Mouse (Mus musculus) urinary bladder, adult 2 months (tissue): ENCODE measurements around the gene Ebf1. TPM values are rescaled to one million over a fixed set of nuclear protein-coding genes. Genes with fewer than 3 reads are reported as not detected.

Experiments used
- DNase-seq: peaks from one replicate; pipeline ENCODE4 v3.0.0; 2022; ENCODE audit warnings: low spot score
- polyA plus RNA-seq: library from polyadenylated mRNA; depleted of rRNA; stranded (reverse); fragments of >200 nt; gene quantifications from 2 replicates; pipeline ENCODE4 v1.2.3, GENCODE M21; 2012

Gene Ebf1
- polyA plus RNA-seq, 1 experiment: 9.6 TPM

GRCm38 (mm10) chr11:44738046-44738445, 120.9 kb downstream of the Ebf1 start:
- DNase-seq: no peak

GRCm38 (mm10) chr11:44738820-44739219, 121.7 kb downstream of the Ebf1 start:
- no peak for DNase-seq

- no peak for DNase-seq
Measured at GRCm38 (mm10) chr11:44740278-44741041, 123.3 kb downstream of the Ebf1 start.

GRCm38 (mm10) chr11:44741042-44741491, 124.0 kb downstream of the Ebf1 start:
- no peak for DNase-seq

GRCm38 (mm10) chr11:44744446-44744845, 127.3 kb downstream of the Ebf1 start:
- no peak for DNase-seq

- no peak for DNase-seq
Measured at GRCm38 (mm10) chr11:44745946-44746345, 128.8 kb downstream of the Ebf1 start.

GRCm38 (mm10) chr11:44746731-44747130, 129.6 kb downstream of the Ebf1 start:
- DNase-seq: no peak

GRCm38 (mm10) chr11:44749309-44749708, 132.2 kb downstream of the Ebf1 start:
- no peak for DNase-seq

GRCm38 (mm10) chr11:44754336-44754735, 137.2 kb downstream of the Ebf1 start:
- no peak for DNase-seq

- DNase-seq: no peak
Measured at GRCm38 (mm10) chr11:44756321-44756720, 139.2 kb downstream of the Ebf1 start.

- no peak for DNase-seq
Measured at GRCm38 (mm10) chr11:44758857-44759256, 141.7 kb downstream of the Ebf1 start.

GRCm38 (mm10) chr11:44761128-44761996, 144.2 kb downstream of the Ebf1 start:
- DNase-seq: no peak

- no peak for DNase-seq
Measured at GRCm38 (mm10) chr11:44763992-44764835, 147.1 kb downstream of the Ebf1 start.

- DNase-seq: no peak
Measured at GRCm38 (mm10) chr11:44764988-44765387, 147.9 kb downstream of the Ebf1 start.

GRCm38 (mm10) chr11:44766246-44766645, 149.1 kb downstream of the Ebf1 start:
- no peak for DNase-seq

- DNase-seq: no peak
Measured at GRCm38 (mm10) chr11:44767322-44767721, 150.2 kb downstream of the Ebf1 start.

GRCm38 (mm10) chr11:44768346-44768745, 151.2 kb downstream of the Ebf1 start:
- DNase-seq: no peak

GRCm38 (mm10) chr11:44770989-44771564, 154.0 kb downstream of the Ebf1 start:
- DNase-seq: no peak

- no peak for DNase-seq
Measured at GRCm38 (mm10) chr11:44774411-44774810, 157.3 kb downstream of the Ebf1 start.

- DNase-seq: no peak
Measured at GRCm38 (mm10) chr11:44775549-44775948, 158.4 kb downstream of the Ebf1 start.

- no peak for DNase-seq
Measured at GRCm38 (mm10) chr11:44776556-44776955, 159.4 kb downstream of the Ebf1 start.
